Mouse (Mus musculus): Measurements from ENCODE around the gene Tbx15. TPM values are rescaled to one million over a fixed set of nuclear protein-coding genes. Genes with fewer than 3 reads are reported as not detected.

Tbx15 gene
- polyA plus RNA-seq, 1 experiment from 2014 or later = not detected

DNA sequence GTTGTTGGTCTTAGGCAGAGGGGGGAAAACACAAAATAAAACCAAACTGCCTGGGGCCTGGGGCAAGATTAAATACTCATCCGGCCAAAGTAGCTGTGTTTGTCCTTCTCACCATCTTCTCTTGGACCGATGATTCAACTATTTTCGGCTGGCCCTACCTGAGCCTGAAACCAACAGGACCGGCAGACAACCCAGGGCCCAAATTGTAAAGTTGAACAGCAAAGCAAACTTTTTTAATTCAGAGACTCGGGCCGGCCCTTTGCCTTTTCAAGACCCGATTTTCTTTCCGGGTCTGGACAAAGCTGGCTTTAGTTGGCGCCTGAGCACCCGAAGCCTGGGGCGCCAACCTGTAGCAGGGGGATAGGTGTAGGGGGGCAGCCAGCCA is 16.2 kb downstream of the Tbx15 start:
- peaks cover 97% of the 10 kb centered on the region for H3K27me3 ChIP-seq (replicated peaks; ENCODE audit: control insufficient read depth, insufficient read depth, low read length)

DNA sequence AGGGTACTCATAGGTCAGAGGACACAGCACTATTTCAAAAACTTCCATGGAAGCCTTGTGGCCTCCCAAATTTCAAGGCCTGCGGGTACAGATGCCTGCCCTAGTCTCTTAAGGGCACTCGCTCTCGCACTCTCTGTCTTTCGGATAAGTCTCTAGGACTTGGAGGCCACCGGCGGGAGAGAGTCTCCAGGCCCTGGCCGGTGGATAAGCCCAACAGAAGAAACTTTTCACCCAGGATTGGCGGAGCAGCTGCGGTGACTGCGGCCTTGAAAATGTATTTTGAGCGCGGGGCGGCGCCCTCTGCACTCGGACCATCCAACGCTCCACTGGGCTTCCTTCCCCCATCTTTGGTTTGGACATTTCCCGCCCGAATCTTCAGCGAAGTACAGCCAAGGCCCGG is 16.6 kb downstream of the Tbx15 start:
- no peak overlapping the region for H3K4me3 ChIP-seq (ENCODE audit: low read depth, low read length)
- no peak overlapping the region for H3K4me2 ChIP-seq (replicated peaks; ENCODE audit: low read depth)
- no peaks in the 10 kb centered on the region for H3K36me3 ChIP-seq (ENCODE audit: control insufficient read depth, insufficient read depth)
- no peak for TF ChIP-seq CTCF (IDR thresholded peaks at IDR 0.05; ENCODE audit: low read depth)
- H3K9me3 ChIP-seq (ENCODE audit: control insufficient read depth) = no peaks in the 10 kb centered on the region
- peaks cover 97% of the 10 kb centered on the region for H3K27me3 ChIP-seq (replicated peaks; ENCODE audit: control insufficient read depth, insufficient read depth, low read length)
- no peak overlapping the region for H3K27ac ChIP-seq (ENCODE audit: low read depth, low read length)
- H3K9ac ChIP-seq (ENCODE audit: low read depth, low read length) = no peak overlapping the region
- H3K4me1 ChIP-seq (replicated peaks; ENCODE audit: control insufficient read depth, insufficient read depth, low read length) = no peaks in the 10 kb centered on the region
- ATAC-seq = no peak
- WGBS = 4% methylated on average over 20 of the region's 20 CpGs

More for the DNA sequence above, 16.2 kb downstream of the Tbx15 start:
- Histone ChIP-seq H3K9me3 (ENCODE audit: control insufficient read depth) (no peaks in the 10 kb centered on the region), H3K27ac (ENCODE audit: low read depth, low read length) (no peak overlapping the region), H3K4me3 (ENCODE audit: low read depth, low read length) (no peak overlapping the region), H3K4me1 (replicated peaks; ENCODE audit: control insufficient read depth, insufficient read depth, low read length) (no peaks in the 10 kb centered on the region), H3K36me3 (ENCODE audit: control insufficient read depth, insufficient read depth) (no peaks in the 10 kb centered on the region), H3K4me2 (replicated peaks; ENCODE audit: low read depth) (no peak overlapping the region), H3K9ac (ENCODE audit: low read depth, low read length) (no peak overlapping the region)
- no peak for ATAC-seq
- WGBS = 6% methylated on average over 11 of the region's 11 CpGs
- TF ChIP-seq CTCF (IDR thresholded peaks at IDR 0.05; ENCODE audit: low read depth) = no peak

- H3K9me3 ChIP-seq (ENCODE audit: control insufficient read depth) = no peaks in the 10 kb centered on the region
- no peak overlapping the region for H3K27ac ChIP-seq (ENCODE audit: low read depth, low read length)
- no peak overlapping the region for H3K4me3 ChIP-seq (ENCODE audit: low read depth, low read length)
- no peaks in the 10 kb centered on the region for H3K36me3 ChIP-seq (ENCODE audit: control insufficient read depth, insufficient read depth)
- no peaks in the 10 kb centered on the region for H3K4me1 ChIP-seq (replicated peaks; ENCODE audit: control insufficient read depth, insufficient read depth, low read length)
- 4% methylated on average over 29 of the region's 29 CpGs for WGBS
- no peak overlapping the region for H3K9ac ChIP-seq (ENCODE audit: low read depth, low read length)
- no peak for TF ChIP-seq CTCF (IDR thresholded peaks at IDR 0.05; ENCODE audit: low read depth)
- H3K27me3 ChIP-seq (replicated peaks; ENCODE audit: control insufficient read depth, insufficient read depth, low read length) = peaks cover 97% of the 10 kb centered on the region
- ATAC-seq = no peak
- H3K4me2 ChIP-seq (replicated peaks; ENCODE audit: low read depth) = no peak overlapping the region
These were observed 17.7 kb downstream of the Tbx15 start for GRCm38 (mm10) chr3:99257586-99258577.

DNA sequence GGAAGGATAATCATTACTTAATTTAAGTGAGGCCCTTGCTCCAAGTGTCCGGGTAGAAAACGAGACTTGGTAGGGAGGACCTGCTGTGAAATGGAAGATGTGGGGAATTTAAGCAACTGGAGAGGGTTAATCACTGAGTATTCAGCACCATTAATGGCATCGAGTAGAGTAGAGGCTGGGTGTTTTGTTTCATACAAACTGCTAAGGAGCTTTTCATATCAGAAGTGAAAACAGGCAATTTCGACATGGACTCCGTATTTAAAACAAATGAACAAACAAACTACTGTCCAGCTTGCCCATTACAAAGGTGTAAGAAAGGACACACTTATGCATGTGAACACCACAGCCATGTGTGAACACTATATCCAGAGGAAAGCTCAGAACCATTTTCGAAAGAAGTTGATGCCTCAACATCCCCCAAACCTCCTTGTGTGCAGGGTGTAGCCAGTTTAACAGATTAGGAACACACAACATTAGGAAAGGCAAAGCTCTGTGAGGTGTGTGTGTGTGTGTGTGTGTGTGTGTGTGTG is 19.6 kb downstream of the Tbx15 start:
- Histone ChIP-seq H3K27me3 (replicated peaks; ENCODE audit: control insufficient read depth, insufficient read depth, low read length) (peaks cover 96% of the 10 kb centered on the region), H3K9ac (ENCODE audit: low read depth, low read length) (no peak overlapping the region), H3K36me3 (ENCODE audit: control insufficient read depth, insufficient read depth) (no peaks in the 10 kb centered on the region), H3K27ac (ENCODE audit: low read depth, low read length) (no peak overlapping the region), H3K4me1 (replicated peaks; ENCODE audit: control insufficient read depth, insufficient read depth, low read length) (no peaks in the 10 kb centered on the region), H3K4me2 (replicated peaks; ENCODE audit: low read depth) (no peak overlapping the region), H3K9me3 (ENCODE audit: control insufficient read depth) (no peaks in the 10 kb centered on the region), H3K4me3 (ENCODE audit: low read depth, low read length) (no peak overlapping the region)
- WGBS = 7% methylated on average over 6 of the region's 6 CpGs
- ATAC-seq = no peak
- no peak for TF ChIP-seq CTCF (IDR thresholded peaks at IDR 0.05; ENCODE audit: low read depth)

DNA sequence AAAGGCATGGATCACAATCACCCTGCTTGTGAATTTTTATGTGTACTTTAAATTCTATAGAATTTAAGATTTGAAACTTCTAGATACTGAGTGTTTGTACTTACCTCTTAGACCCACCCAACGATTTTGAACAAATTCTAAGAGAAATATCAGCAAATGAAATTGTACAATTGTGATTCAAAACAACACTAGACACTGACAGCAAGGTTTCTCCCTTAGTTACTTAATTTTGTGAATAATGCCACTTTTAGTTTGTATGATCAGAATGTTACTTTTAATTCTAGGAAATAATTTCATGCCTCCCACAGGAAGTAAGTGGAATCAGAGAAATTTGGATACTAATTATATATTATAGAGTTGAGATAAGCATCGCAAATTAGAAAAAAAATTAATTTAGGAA is 20.2 kb downstream of the Tbx15 start:
- no peak overlapping the region for H3K4me3 ChIP-seq (ENCODE audit: low read depth, low read length)
- H3K36me3 ChIP-seq (ENCODE audit: control insufficient read depth, insufficient read depth) = no peaks in the 10 kb centered on the region
- 37% methylated on average over 2 of the region's 2 CpGs for WGBS
- H3K4me1 ChIP-seq (replicated peaks; ENCODE audit: control insufficient read depth, insufficient read depth, low read length) = no peaks in the 10 kb centered on the region
- H3K27ac ChIP-seq (ENCODE audit: low read depth, low read length) = no peak overlapping the region
- no peaks in the 10 kb centered on the region for H3K9me3 ChIP-seq (ENCODE audit: control insufficient read depth)
- no peak for ATAC-seq
- TF ChIP-seq CTCF (IDR thresholded peaks at IDR 0.05; ENCODE audit: low read depth) = no peak
- no peak overlapping the region for H3K9ac ChIP-seq (ENCODE audit: low read depth, low read length)
- no peak overlapping the region for H3K4me2 ChIP-seq (replicated peaks; ENCODE audit: low read depth)
- peaks cover 96% of the 10 kb centered on the region for H3K27me3 ChIP-seq (replicated peaks; ENCODE audit: control insufficient read depth, insufficient read depth, low read length)

DNA sequence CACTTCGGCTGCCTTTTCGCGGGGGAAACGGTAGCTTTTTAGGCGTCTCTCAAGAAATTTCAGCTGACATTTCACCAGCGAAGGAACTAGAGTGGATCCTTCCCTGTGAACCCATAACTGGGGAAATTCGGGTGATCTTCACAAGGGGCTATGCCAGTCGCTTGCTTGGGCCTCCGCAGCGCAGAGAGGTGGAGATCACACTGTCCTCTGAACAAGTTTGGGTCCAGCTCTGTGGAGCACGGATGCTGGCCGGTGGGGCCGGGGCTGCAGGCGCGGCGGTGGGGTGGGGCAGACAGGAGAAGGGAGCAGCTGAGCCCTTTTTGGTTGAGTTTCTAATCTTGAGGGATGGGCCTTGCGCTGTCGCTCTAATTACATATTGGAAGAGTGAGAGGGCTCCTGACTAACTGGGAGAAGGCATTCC is 21.2 kb downstream of the Tbx15 start:
- Histone ChIP-seq H3K4me3 (ENCODE audit: low read depth, low read length) (no peak overlapping the region), H3K27me3 (replicated peaks; ENCODE audit: control insufficient read depth, insufficient read depth, low read length) (peaks cover 95% of the 10 kb centered on the region), H3K9me3 (ENCODE audit: control insufficient read depth) (no peaks in the 10 kb centered on the region), H3K4me2 (replicated peaks; ENCODE audit: low read depth) (no peak overlapping the region), H3K36me3 (ENCODE audit: control insufficient read depth, insufficient read depth) (no peaks in the 10 kb centered on the region), H3K4me1 (replicated peaks; ENCODE audit: control insufficient read depth, insufficient read depth, low read length) (no peaks in the 10 kb centered on the region), H3K27ac (ENCODE audit: low read depth, low read length) (no peak overlapping the region), H3K9ac (ENCODE audit: low read depth, low read length) (no peak overlapping the region)
- no peak for ATAC-seq
- WGBS = under 1% methylated on average over 18 of the region's 18 CpGs
- no peak for TF ChIP-seq CTCF (IDR thresholded peaks at IDR 0.05; ENCODE audit: low read depth)
